Mouse (Mus musculus) ovary, adult 18-20 months (tissue): Measurements from ENCODE around the gene Nr5a2.

Experiments
- DNase-seq: peaks from one replicate; pipeline ENCODE4 v3.0.0; 2022; ENCODE audit warnings: low spot score, mixed read lengths

The Nr5a2 gene

DNA sequence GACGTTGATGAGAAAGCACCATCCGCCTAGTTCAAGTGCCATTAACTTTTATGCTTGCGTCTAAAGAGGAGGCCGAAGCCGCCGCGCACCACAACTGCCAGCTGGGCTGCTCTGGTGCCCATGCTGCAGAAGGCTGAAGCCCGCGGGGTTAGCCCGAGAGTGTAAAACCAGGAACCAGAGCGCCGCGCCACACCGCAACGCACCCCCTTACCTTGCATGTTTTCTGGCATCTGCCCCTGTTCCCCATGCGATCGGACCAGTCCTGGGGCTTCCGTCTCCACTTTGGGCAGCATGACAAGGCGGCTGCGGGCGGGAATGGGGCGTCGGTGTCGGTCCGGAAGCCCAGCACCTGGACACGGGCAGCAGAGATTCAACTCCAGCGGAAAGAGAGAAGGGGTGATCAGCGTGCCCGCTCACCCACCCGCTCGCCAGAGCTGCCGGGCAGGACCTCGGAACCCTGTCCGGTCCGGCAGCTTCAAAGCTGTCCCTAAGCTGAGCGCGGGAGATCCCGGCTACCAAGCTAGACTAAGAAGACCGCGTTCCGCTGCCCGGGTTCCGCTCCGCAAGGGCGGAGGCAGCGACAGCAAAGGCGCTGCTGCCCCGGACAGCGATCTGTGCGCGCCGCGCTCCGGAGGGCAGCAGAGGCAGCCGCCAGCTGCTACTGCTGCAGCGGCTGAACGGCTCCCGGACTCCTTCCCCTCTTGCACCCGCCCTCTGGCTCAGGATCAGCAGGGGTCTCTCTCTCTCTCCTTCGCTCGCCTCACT is 11.6 kb downstream of the Nr5a2 start:
- peak; percentile 20 for DNase-seq

DNA sequence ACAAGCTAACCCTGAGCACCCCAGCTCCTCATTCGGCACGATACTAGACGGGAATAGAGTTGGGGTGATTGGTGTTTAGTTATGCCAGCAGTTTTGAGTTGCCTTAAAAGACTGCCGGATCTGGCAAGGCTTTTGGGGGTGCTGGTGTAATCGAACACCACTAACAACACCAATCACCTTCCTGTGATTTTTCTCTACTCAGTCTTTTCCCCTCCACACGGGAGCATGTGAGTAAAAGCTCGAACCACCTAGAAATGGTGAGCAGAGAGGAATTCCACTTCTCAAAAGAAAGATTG is 12.2 kb downstream of the Nr5a2 start:
- no peak for DNase-seq

DNA sequence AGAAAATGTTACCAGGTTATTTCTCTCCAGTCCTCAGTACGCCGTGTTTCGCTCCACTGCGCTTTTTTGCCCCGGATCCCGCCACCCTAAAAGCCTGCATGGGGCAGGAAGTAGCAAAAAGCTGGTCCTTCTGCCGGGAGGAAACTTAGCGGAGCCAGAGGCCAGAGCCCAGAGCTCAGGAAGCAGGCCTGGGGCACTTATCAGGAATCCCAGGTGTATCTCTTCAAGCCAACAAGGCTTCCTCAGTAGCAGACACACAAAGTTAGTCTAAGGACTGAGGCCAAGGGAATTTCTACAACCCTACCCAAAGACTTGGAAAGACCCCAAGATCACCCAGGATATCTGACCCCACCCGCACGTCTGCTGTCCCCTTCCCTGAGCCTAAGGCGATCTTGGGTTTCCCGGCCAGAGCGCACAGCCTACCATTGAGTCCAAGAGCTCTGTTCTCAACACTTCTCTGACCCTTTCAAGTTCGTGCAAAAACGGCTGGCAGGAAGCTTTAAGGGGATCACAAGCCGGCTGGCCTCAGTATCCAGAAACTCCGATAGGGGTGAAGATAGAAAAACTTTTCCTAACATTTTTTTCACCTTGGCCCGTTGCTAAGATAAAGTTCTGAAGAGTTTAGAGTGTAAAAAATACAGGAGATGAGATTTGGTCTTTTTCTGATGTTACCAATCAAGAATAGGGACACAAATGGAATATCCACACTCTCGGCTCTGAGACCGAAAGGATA is 12.7 kb downstream of the Nr5a2 start:
- DNase-seq: no peak

DNA sequence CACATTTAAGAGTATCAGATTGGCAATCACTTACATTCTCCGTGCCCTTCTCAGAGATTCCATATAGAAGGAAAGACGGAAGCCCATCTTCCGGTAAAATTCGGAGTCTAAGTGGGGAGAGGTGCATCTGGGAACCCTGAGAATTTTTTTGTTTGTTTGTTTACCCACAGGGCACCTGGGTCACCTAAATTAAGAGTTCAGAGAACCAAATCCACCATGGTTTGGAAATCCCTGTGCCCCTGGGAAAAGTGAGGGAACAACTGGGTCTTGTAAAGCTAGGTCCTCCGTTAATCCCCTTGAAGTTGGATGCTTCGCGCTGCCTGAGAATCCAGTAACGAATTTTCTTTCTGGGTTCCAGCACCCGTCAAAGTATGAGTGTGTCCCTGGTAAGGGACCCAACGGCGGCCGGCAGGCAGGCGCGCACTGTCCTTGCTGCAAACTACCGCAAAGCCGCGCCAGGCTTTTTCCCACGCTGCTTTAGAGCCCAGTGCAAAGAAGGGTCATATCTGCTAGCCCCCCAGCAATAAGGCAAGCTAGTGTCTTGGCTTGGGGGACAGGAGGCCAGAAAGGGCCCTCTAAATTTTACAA is 13.3 kb downstream of the Nr5a2 start:
- DNase-seq: no peak

DNA sequence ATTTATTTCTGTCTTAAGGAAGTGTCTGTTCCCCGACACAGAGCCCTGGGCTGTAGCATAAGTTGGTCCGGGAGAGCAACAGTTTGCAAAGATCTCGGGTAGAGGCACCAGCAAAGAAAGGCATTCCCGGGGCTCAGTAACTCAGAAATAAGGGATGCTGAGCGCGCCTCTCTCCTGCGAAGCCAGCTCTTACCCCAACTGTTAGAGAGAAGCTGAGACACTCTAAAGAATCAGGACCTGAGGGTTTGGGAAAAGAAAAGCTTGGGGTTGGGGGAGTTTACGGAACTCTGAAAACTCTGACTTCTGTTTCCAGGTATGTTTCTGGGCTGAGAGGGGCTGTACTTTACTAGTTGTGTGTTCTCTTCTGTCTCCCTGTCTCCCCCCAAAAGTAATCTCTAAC is 13.8 kb downstream of the Nr5a2 start:
- DNase-seq: no peak

DNA sequence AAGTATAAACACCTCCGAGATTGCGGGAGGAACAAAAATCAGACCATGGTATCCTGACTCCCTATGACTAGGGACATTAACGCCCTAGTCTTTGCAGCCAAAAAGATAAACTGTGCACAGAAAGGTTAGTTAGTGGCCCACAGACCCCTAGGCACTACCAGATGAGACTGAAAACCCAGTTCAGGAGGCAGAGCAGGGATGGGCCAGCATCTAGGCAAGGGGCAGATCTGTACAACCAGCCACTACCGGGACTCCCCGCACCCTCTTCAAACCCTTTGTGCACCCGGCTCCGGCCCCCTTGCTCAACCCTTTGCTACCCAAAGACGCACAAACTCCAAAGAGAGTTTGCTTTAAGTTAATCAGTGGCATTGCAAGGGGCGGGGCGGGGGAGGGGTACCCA is 14.4 kb downstream of the Nr5a2 start:
- DNase-seq: no peak

DNA sequence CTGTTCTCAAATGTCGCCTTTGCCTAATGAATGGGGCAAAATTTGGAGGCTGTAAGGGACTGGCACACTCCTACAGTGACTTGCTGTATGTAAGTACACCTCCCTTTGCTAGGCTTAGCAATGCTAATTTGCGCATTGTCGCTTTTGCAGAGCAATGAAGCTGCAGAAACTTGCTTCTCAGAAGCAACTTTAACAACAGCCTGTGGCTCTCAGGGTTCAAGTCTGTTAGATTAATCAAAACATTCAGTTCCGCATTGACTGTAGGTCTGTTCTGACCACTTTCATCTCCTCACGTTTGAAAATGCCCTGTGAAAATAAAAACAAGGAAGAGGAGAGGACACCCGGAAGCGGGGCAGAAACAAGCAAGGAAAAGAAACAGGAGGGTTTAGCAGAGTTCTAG is 14.8 kb downstream of the Nr5a2 start:
- DNase-seq: no peak

DNA sequence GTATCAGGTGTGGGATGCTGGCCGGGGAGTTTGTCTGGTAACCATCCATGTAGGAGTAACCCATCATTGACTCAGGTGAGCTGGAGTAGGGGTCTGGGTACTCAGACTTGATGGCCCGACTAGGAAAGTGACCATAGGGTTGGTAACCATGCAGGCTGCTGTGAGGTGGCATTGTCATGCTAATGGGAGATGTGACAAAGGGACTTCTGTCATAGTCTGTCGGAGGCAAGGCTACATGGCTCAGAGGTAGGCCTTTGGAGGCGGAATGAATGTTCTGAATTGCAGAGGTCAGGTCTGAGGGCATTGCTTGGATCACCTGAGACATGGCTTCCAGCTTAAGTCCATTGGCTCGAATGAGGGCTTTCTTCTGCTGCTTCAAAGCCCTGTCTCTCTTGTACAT is 19.6 kb downstream of the Nr5a2 start:
- DNase-seq: no peak

DNA sequence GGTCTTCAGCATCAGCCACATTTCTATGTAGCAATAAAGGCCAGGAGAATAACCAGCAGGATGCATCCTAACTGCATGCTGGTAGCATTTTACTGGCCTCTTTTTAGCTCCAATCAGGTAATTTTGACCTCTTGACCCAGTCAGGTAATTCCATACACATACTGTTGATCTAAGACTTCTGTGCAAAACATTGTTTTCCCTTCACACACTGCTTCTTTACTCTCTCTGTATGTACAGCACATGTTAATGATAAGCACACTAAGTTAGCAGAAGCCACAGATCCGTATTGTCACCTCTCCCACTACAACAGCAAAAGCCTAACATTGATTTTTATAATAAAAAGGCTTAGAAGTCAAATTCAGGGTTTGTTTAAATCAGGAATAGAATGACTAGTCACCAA is 21.0 kb downstream of the Nr5a2 start:
- no peak for DNase-seq

DNA sequence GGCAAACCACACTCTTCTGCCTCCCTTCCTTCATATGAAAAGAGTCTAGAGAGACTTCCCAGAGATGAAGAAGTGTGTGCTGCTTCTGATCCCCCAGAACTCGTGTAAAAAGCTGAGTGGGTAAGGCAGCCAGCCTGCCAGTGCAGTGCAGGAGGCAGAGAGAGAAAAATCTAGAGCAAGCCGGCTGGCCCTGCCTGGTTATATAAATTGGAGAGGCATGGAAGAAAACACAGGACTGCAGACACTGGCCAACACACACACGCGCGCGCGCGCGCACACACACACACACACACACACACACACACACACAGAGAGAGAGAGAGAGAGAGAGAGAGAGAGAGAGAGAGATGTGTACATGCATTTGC is 24.3 kb downstream of the Nr5a2 start:
- DNase-seq: no peak

DNA sequence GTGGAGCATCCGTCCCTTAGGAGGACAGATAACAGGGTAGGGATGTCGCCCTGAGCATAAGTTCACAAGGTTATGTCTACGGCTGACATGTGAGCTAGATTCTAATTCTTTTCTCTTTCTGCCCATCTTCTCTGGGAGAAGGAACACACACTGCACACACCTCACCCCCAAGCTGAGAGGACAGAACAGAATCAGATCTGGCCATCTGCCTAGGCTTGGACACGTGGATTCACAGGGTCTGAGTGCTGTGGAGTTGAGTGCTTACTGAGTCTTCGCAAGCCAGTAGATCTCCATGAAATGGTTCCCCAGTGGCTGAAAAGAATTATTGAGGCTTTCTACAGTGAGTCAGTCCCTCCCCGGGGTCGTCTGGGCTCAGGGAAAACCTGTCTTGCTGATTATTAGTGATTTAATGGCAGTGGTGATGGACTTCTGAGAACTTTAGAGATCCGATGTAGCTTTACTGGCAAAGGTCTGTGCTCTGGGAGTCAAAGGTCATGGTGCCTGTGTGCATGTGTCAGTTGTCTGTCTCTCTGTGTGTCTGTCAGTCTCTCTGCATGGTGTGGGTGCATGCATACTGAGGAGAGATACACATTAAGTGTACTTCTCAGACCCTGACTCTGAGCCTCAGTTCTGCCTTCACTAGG is 24.8 kb downstream of the Nr5a2 start:
- no peak for DNase-seq

DNA sequence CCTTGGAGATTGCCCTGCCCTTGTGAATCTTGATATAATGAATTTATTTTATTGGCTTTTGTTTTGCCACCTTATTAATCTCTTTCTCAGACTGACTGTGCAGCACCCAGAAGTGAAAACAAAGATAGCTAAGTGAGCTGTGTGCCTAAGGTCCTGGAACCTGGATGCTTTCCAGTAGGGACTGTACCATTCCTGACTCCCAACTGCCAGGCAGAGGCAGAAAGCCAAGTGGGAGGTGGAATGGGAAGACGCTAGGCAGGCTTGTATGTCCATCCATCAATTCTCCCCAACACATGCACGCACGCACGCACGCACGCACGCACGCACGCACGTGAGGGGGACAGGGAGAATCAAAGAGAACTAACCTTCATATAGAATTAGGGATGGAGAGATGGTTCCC is 26.2 kb downstream of the Nr5a2 start:
- DNase-seq: peak; percentile 53

DNA sequence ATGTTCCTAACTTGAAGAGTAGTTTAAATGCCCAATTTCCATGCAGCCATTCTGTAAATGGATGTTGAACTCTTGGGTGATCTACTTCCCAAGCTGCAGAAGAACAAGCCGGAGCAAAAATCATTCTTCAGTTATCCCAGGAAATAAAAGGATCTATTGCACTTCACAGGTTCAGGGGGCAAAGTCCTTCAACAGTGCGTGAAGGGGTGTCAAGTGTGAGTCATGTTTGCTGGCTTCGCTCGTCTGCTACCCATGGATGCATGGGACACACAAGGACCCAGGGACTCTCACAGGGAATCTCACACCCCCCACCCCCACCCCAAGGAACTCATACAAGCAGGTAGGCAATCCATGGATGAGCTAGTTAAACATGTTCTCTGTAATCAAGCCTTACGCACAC is 29.2 kb downstream of the Nr5a2 start:
- no peak for DNase-seq

DNA sequence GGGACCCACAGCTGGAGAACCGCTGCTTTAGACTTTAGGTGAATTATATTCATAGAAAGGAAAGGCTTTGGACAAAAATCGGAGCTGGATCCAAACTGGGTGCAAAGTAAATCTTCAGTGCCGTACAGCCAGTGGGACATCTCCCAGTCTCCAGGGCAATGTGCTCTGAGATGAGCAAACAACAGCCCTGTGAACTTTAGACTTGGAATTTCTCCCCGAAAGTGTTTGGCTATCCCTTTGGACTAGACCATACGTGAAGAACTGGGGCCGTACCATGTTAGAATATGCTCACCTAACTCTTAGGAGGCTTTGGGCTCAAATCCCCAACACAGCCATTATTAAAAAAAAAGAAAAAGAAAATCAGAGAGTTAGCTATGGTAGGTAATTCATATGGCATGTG is 30.5 kb downstream of the Nr5a2 start:
- no peak for DNase-seq

DNA sequence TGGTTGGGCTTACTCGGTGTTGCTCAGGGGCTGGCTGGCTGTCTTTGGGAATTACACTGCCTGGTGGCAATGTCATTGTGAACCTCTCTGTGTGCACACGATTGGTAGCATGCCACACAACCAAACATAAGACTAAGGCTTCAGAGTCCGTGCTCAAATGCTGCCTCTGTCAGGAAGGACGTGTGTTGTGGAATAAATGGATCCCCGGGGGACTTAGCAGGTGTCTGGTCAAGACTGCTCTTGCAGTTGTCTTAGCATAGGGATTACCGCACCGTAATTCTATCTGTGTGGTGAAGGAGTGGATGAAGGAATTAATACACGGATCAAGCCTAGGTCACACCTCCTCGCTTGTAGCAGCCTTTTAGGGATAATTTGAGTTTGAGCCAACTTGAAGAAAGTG is 32.8 kb downstream of the Nr5a2 start:
- DNase-seq: no peak

DNA sequence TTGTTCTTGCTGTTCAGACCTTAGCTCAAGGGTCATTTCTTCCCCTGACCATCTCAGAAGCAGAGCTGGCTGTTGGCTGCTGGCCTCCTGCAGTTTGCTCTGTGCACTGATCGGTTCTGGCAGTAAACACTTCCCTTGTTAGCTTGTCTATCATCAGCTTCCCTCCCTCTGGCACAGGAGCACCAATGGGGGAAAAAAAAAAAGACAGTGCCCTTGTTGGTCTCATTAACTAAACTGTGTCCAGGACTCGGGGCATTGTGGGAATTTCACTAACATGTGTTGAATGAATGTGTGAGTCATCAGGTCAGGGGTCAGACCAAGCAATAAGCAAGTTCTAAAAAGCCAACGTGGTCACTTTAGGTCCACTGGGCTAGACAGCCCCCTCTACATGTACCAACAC is 34.2 kb downstream of the Nr5a2 start:
- DNase-seq: no peak

DNA sequence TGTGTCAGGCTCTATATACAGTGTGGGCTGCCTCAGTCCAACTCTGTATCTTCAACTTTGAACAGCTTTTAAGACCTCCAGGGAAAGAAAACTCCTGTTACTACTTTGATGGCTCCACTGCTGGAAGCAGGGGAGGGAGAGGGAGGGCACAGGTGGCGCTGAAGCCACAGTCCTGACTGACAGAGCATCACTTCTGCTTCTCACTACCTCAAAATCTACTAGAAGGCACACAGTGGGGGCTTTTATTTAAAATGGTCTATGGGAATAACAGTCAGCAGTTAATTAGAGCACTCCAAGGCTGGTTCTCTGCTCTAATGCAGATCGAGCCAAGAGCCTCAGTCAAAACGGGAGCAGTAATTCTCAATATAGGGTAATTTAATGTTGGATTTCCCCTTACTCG is 40.2 kb downstream of the Nr5a2 start:
- no peak for DNase-seq

DNA sequence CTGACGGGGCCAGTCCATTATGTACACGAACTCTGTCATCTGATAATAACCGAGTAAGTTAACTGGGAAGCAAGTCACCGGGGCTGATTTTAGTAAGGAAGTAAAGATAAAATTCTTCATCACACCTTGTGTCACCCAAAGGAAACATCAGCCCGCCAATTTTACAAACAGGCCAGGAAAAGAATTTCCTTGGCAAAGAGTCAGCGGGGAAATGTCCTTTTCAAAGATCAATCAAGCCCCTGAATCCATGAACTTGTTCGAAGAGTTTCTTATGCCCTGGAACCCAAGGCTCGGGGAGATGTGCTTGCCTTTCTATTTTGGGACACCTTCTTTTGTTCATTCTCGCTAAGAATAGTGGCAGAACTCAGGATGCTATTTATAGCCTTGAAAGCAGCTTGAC is 41.5 kb downstream of the Nr5a2 start:
- no peak for DNase-seq

DNA sequence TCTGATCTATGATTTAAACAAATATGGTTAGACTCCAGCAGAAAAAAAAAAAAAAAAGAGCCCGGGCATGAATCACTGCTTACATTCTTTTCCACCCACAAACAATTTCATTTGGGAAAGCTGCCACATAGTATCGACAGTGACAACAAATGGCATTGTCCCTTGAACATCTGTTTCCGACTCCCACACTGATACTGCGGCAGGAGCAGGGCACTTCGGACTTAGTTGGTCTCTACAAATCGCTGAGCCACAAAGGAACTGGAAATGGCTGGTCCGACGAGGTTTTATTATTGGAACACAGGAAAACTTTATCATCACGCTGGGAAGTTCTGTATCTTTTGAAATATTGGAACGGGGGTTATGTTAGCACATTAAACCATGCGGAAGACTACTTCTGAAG is 44.8 kb downstream of the Nr5a2 start:
- DNase-seq: peak; percentile 34

DNA sequence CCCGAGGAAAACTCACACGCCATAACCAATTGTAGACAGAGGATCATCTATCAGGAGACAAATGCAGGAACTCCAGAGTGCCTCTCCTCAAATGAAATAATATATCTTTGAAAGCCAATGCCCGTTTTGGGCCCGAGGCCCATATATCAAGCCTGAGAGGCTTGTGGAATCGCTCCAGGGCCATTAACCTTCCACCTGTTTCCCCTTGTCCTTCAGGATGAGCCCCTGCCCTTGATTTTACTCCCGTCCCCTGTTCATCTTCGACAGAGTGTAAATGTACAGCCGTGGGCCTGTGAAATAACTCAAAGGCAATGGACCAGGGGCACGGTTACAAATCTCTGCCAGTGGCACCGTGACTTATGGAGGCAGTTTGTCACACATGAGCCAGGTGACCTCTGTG is 48.3 kb downstream of the Nr5a2 start:
- DNase-seq: no peak

DNA sequence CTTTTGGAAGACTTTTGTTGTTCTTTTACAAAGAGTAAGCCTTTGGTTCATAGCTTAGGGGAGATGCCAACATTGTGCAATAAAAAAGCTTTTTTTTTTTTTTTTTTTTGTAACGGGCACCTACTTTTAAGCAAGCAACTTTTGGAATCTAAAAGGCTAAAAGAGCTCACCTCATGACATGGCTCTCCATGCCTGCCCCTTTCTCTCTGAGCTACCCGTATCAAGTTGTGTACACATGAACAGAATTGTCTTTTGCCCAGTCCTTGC is 48.7 kb downstream of the Nr5a2 start:
- no peak for DNase-seq

DNA sequence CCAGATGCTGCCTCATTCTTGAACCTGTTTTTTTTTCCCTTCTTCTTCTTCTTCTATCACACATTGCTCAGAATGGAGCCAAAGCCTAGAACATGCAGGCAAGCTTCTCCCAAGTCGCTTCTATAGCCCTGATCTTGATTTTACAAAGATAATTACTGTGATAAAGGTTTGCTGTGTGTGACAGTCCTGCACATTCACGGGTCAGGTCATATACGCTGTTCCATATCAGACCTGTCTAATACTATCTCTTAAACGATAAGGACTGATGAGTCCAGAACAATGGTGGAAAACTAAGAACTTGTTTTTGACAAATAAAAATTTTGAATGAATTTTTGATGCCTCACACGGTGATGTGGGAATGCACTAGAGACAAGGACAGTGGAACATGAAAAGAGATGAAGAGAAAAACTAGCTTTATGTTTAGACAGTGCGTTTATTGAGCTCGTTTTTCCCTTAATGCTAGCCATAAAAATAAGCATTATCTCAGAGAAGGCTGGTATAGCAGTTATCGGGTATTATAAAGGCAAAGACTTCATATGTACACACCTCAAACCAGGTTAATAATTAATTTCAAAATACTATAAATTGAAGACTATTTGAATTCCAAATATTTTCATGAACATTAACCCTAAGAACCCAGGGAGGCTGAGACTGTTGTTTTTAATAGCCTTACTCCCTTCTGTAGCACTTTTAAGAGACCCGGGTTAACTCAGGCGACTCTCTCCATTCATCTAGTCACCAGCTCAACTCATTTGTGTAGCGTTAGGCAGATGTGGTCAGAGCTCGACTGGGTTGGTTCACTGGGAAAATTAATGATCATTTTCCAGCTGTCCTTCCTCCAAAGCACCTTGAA is 49.3 kb downstream of the Nr5a2 start:
- no peak for DNase-seq

DNA sequence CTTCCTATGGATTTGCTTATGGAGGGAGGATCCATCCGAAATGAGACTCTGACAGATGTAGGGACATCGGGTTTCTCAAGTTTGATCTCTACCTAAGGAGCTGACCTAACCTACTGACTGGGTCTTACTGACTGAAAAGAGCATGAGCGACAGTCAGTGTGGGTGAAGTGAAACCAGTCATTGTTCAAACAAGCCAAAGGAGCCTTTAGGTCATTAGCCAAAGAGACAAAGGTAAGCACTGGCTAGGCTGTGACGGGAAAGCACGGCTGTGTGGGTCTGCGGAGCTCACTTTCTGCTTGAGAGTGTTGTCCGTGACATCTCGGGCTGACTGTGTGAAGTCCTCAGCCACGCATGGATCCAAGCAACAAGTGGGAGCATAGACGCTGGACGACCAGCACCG is 50.1 kb downstream of the Nr5a2 start:
- DNase-seq: no peak
